Mouse (Mus musculus): ENCODE measurements at regions not wholly inside any gene's neighbourhood (a gene's known extent, or its start where the extent isn't known, plus 50 kb on each side); places are given as distances from the start of the nearest gene placed in this dataset.
"Not testable (repeated sequence)": the region's sequence is repeated elsewhere in the genome, so short reads cannot be mapped to it uniquely, and the experiment has no call there.

- no peak for DNase-seq
Measured at GRCm38 (mm10) chr17:4576883-4577282, 417.2 kb upstream of the Arid1b start.

- DNase-seq = no peak
Measured at GRCm38 (mm10) chr17:4581851-4582250, 412.3 kb upstream of the Arid1b start.

- DNase-seq = no peak
Measured at GRCm38 (mm10) chr17:4610481-4610880, 383.7 kb upstream of the Arid1b start.

DNA sequence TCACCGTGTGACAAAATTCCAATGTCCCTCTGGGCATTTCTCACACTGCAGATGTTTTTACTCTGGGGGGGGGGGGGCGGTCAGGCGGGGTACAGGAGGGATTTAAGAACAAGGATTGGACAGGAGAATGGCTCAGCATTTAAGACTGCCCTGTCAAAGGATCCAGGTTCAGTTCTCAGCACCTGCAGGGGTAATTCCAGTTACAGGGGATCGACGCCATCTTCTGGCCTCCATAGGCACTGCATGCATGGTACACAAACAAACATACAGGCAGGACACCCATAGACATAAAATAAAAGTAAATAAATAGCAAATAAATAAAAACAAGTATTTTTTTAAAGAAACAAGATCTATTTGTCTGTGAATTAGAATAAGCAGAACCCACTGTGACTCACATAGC lies 383.1 kb upstream of the Arid1b start:
- no peak for DNase-seq

- DNase-seq = no peak
Measured at GRCm38 (mm10) chr17:4611711-4612110, 382.4 kb upstream of the Arid1b start.

GRCm38 (mm10) chr17:4612136-4612535 lies 382.0 kb upstream of the Arid1b start:
- no peak for DNase-seq

DNA sequence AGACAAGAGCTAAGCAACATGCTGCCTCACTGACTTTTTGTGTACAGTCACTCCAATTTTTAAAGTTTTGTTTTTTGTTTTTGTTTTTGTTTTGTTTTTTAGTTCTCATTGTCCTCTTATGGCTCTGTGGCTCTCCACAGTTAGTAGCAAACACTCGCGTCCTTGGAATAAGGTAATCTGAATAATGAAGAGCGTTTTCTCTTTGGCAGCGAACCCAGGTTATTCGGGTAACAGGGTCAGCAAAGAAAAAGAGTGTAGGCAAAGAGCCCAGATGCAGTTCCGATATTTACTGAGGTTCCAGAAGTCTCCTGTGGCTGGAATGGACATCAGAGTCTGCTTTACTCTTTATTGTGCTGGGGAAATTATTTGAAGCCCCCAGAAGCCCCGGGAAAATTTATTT lies 381.4 kb upstream of the Arid1b start:
- DNase-seq = no peak

DNA sequence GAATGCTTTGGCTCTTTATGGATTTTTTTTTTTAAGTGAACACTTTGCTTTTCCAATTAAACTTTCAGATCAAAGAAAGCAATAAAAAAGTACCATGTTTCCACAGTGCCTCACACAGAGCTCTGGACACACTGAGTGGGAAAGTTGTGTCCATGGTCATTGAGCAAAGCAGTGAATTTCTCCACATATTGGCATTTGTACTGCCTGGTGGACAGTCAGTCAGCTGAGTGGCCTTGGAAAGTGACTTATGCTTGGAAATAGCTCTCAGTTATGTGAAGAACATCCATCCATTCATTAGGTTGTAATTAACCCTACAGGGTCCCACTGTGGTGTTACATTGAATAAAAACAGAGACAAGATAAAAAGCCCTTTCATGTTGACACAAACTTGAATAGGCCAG lies 373.8 kb upstream of the Arid1b start:
- no peak for DNase-seq

- not testable (repeated sequence) for DNase-seq
Measured at GRCm38 (mm10) chr17:4626126-4626525, 368.0 kb upstream of the Arid1b start.

- DNase-seq = no peak
Measured at GRCm38 (mm10) chr17:4627542-4627941, 366.6 kb upstream of the Arid1b start.

- DNase-seq = no peak
Measured at GRCm38 (mm10) chr17:4631122-4631521, 363.0 kb upstream of the Arid1b start.

DNA sequence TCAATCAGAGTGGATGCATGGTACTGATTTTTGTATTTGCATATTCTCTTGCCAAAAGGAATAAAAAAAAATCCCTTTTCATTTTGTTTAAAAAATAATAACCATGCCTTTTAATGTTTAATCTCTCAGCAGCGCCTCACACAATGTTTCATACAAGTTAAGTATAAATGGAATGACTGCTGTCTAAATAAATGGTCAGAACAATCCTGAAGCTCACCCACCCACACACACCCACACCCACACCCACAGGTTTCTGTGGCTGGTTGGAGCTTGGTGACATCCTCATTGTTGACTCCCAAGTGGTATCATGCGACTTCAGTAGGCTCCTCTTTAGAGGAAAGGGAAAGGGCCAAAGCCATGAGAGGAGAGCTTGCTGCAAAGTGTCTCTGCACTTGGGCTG lies 361.6 kb upstream of the Arid1b start:
- no peak for DNase-seq

GRCm38 (mm10) chr17:4633771-4634170 lies 360.4 kb upstream of the Arid1b start:
- no peak for DNase-seq

- DNase-seq = no peak
Measured at GRCm38 (mm10) chr17:4636796-4637353, 357.3 kb upstream of the Arid1b start.

DNA sequence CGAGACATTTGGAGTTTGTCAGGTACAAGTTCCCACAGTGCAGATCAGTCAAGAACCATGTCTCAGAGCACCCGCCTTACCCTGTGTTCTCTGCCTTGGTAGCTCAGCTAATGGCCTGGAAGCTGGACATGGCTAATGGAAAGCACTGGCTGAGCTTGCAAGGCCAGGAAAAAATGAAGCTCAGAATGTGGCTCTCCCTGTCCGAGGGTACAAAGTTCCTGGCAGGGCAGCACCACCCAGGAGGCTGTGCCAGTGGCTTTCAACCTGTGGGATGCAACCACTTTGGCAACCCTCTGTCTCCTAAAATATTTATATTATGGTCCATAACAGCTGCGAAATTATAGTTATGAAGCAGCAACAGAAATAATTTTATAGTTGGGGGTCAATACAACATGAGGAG lies 354.6 kb upstream of the Arid1b start:
- DNase-seq = no peak

DNA sequence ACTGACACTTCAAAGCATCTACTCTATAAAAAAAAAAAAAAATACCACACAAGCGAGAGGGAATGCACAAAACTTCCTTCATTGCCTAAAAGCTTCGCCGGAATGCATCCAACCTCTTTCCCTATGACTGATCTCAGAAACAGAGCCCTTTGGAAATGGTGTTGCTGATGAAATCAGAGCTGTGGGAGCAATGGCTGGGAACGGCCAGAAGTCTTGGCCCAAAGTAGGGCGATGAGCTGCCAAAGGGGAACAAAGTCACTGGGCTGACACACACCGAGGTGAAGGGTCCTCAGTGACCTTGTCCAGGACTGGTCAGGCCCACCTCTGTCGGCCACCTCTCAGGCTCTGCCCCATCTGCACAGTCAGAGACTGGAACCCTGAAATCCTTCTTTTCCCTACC lies 353.6 kb upstream of the Arid1b start:
- DNase-seq = peak; percentile 2

GRCm38 (mm10) chr17:4641166-4641565 lies 353.0 kb upstream of the Arid1b start:
- DNase-seq = no peak

GRCm38 (mm10) chr17:4642046-4642445 lies 352.1 kb upstream of the Arid1b start:
- no peak for DNase-seq

- no peak for DNase-seq
Measured at GRCm38 (mm10) chr17:4643343-4643742, 350.8 kb upstream of the Arid1b start.

DNA sequence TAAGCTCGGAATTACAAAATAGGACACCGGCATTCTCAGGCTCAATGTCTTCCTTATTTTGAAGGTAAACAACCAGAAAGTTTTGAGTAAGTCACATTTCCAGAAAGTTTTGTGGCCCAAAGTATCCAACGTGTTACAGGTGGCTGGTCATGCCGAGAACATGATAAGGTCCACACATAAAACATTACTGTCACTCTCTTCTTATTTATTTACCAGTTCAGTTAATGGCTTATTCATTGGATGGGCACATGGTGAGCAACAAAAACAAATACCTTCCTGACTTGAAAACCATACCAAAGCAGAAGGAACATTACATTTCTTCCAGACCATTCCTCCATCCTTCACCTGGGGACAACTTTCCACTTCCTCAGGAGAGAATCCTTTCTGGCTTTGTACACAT lies 345.5 kb upstream of the Arid1b start:
- DNase-seq = no peak

GRCm38 (mm10) chr17:4654221-4654620 lies 339.9 kb upstream of the Arid1b start:
- no peak for DNase-seq

GRCm38 (mm10) chr17:4661996-4662395 lies 332.1 kb upstream of the Arid1b start:
- DNase-seq = no peak

GRCm38 (mm10) chr17:4668511-4668910 lies 325.6 kb upstream of the Arid1b start:
- DNase-seq = no peak

- no peak for DNase-seq
Measured at GRCm38 (mm10) chr17:4673271-4673670, 320.9 kb upstream of the Arid1b start.

GRCm38 (mm10) chr17:4706421-4706820 lies 287.7 kb upstream of the Arid1b start:
- no peak for DNase-seq

DNA sequence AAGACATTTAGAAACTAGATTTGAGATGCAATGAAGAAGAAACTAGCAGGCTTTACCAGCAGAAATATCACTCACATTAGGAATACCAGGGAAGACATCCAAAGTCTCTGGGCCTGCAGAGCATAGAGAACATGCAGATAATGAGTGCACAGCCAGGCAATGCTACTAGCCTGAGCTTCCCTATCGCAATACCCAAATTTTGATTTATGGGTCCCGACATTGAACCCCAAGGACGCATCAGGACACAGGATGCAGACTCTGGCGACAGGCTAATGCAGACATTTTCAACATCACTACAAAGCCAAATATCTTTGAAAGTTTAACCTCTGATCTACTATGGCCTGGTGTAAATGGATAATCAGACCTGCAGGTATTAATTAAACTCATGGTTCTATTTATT lies 273.1 kb upstream of the Arid1b start:
- no peak for DNase-seq
